Mouse (Mus musculus) right cerebral cortex, postnatal 14 days (tissue): ENCODE measurements around the gene Tmem151b.
A peak's percentile ranks its signal among the peaks of the same experiment; 100 is the strongest.

ENCODE experiments used
- DNase-seq: peaks from one replicate; pipeline ENCODE4 v3.0.0; 2022

Tmem151b gene

GRCm38 (mm10) chr17:45582715-45583355 is 33.4 kb upstream of the Tmem151b start:
- peak; percentile 9 for DNase-seq

DNA sequence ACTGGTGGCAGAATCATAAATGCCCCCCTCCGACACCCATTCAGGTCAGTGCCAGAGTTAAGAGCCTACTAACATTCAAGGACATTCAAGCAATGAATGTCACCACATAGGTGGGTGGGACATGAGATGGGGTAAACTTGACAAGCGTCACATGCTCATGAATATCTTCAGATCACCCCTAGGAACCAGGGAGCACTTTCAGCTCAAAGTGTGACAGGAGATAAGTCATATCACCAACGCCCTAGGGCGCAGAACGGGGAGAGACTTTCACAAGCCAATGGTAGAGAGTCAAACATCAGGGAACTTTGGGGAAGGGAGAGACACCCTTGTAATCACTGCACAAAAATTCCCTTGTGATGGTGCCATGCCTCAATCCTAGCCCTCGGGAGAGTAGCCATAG is 32.7 kb upstream of the Tmem151b start:
- DNase-seq = no peak

GRCm38 (mm10) chr17:45581567-45581983 is 32.1 kb upstream of the Tmem151b start:
- DNase-seq = no peak

DNA sequence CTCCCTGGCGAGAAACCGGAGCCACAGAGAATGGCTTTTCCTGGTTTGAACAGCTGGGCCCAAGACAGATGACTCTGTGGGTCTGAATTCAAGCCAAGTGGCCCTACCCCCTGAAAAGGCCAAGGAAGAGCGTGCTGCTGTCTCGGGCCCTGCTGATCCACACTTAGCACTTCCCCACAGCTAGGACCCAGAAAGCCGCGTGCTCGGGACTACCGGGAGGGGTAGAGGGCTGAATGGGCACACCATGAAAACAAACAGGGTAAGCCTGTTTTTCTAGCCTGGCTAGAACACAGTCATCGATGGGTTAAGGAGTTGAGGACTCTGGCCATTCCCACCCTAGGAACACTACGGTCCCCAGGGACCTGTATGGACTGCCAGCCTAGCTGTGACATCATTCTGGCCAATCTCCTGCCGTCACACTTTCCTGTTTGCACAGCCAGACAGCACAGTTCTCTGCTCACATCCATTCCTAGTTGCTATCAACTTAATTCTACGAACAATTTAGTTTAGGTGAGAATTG is 31.5 kb upstream of the Tmem151b start:
- DNase-seq = no peak

GRCm38 (mm10) chr17:45579554-45579953 is 30.1 kb upstream of the Tmem151b start:
- no peak for DNase-seq

DNA sequence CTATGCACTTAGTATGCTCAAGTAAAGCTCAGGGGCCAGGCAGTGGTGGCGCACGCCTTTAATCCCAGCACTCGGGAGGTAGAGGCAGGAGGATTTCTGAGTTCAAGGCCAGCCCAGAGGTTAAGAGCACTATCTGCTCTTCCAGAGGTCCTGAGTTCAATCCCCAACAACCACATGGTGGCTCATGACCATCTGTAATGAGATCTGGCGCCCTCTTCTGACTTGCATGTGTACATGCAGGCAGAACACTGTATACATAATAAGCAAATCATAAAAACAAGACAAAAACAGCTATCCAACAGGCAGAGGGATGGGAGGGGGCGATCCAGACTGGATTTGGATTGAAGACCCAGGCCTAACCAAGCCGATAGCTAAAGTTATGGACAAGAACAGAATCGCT is 29.4 kb upstream of the Tmem151b start:
- no peak for DNase-seq

DNA sequence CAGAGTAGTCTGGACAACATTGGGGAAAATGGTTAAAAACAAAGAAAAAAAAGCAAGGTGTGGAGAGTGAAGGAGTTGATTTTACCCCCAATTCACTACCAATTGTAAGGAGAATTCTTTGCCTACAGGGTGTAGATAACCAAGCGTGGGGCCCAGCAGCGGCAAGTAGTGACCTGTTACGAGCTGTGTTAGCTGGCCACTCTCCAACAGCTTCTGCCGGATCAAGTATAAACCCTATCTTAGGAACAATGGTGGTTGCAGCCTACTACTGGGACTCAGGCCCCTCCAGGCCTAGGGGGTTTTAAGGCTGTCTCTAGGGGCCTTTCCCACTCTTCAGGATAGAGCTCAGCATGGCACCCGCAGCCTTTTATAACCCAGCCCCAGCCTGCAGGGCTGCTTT is 28.8 kb upstream of the Tmem151b start:
- no peak for DNase-seq

GRCm38 (mm10) chr17:45575123-45575897 is 25.8 kb upstream of the Tmem151b start:
- DNase-seq = no peak

- DNase-seq = peak; percentile 73
Measured at GRCm38 (mm10) chr17:45574129-45574761, 24.8 kb upstream of the Tmem151b start.

DNA sequence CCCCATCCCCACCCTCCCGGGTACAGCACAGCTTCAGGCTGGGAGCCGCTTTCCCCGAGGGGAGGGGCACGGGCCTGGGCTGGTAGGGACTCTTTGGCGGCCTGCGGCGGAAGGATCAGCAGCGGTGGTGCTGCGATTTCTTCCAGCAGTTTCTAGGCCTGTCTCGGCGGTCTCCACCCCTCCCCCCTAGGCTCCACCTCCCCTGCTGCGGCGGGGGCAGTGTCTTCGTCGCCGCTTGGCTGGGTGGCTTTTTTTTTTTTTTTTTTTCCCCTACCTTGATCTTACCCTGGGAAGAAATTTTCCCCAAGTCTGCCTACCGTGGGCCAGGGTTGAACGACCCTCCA is 24.3 kb upstream of the Tmem151b start:
- DNase-seq = peak; percentile 99

DNA sequence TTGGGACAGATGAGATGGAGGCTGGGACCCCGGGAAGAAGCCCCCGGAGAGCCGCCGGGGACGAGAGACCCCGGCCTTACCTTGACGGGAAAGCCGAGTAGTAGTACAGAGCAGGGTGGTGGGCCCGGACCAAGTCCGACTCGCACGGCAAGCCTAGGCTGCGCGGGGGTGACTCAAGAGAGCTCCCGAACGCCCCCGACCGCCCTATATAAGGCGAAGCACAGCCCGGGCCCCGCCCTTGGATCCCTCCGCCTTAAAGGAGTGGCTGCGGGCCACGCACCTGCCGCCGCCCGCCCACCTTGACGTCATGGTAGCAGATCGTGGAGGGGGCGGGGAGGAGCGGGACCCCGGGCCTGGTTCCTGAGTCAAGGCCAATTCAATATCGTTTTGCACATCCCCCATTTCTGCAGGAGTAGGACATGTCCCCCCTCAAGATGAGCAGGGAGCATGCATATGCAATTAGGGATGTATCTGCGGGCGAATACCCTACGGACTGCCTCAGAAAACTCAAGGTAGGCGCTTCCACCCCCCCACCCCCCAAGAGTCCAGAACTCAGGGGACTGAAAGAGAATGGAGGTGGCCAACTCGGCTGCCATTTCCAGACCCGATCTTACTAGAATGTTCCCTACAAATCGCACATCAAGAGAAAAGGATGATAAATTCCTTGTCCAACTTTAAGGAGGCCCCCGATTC is 23.8 kb upstream of the Tmem151b start, which contains the start of gene Hsp90ab1:
Gene Hsp90ab1 (minus strand): TSS at position 185 of the 693 bp plus-strand sequence.
- peak; percentile 99 for DNase-seq

- DNase-seq = peak; percentile 73
Measured at GRCm38 (mm10) chr17:45572103-45573086, 22.9 kb upstream of the Tmem151b start.

DNA sequence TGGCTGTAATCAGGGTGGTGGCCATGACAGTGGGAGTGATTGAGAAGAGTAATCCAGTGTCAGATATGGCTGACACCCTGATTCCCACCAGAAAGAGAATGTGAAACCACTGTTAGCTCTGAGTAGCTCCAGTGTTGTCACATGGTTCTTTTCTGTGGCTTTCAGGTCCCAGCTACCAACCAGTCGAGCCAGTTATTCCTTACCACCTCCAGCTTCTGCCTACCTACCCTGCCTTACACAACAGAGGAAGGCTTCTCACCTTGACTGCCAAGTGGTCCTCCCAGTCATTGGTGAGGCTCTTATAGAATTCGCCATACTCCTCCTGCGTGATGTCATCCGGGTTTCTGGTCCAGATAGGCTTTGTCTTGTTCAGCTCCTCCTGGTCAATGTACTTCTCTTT is 20.5 kb upstream of the Tmem151b start:
- no peak for DNase-seq

- no peak for DNase-seq
Measured at GRCm38 (mm10) chr17:45568990-45569389, 19.5 kb upstream of the Tmem151b start.

DNA sequence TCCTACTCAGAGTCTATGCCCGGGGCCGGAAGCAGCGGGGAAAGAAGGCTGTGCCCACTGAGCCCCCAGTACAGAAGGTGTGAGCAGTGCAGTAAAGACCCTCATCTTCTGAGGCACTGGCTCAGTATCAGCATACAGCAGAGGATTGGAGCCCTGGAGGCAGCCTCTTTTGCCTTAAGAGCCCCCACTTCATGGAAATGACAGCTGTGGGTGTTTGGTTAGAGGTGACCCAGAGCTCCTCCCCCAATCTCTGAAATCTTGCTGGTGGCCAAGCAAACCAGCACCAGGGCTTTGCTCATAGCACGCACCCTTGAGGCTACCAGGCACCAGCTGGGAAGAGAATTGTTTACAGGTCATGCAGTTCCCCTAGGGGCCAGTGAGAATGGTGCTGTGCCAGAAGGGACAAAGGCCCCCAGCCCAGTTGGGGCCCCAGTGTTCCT is 17.7 kb upstream of the Tmem151b start:
- no peak for DNase-seq

DNA sequence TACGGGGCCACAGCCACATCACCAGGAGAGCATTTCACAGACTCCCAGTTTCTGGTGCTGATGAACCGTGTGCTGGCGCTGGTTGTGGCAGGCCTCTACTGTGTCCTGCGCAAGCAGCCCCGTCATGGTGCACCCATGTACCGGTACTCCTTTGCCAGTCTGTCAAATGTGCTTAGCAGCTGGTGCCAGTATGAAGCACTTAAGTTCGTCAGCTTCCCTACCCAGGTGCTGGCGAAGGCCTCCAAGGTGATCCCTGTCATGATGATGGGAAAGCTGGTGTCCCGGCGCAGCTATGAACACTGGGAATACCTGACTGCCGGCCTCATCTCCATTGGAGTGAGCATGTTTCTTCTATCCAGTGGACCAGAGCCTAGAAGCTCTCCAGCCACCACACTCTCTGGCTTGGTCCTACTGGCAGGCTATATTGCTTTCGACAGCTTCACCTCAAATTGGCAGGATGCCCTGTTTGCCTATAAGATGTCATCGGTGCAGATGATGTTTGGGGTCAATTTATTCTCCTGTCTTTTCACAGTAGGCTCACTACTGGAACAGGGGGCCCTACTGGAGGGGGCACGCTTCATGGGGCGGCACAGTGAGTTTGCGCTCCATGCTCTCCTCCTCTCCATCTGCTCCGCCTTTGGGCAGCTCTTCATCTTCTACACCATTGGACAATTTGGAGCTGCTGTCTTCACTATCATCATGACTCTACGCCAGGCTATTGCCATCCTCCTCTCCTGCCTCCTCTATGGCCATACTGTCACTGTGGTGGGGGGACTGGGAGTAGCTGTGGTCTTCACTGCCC is 17.1 kb upstream of the Tmem151b start:
- DNase-seq = no peak

DNA sequence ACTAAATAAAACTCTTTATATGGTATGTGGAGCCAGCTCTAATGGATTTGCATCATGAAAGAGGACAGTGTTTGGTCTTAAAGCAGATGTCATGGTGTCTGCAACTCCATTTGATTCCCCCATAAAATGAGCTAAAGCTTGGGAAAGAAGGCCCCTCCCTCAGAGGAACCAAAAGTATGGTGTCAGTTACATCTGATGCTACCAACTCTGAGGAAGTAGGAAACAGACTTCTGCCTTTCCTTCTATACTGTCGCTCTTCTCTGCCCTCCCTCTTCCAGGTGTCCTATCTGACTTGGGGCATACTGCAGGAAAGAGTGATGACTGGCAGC is 16.5 kb upstream of the Tmem151b start:
- no peak for DNase-seq

- DNase-seq = no peak
Measured at GRCm38 (mm10) chr17:45565103-45565502, 15.6 kb upstream of the Tmem151b start.

DNA sequence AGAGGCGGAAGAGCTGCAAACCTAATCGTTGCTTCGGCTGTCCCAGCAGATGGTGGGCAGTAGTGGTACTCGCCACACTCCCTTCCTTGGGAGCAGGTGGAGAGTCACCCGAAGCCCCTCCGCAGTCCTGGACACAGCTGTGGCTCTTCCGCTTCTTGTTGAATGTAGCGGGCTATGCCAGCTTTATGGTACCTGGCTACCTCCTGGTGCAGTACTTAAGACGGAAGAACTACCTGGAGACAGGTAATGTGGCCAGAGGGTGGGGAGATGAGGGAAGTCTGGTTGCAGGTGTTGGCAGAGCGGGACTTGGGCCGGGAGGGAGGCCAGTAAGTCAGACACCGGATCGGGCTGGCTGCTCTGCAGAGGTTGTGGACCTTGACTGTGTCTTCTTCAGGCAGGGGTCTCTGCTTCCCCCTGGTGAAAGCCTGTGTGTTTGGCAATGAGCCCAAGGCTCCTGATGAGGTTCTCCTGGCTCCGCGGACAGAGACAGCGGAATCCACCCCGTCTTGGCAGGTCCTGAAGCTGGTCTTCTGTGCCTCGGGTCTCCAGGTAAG is 15.1 kb upstream of the Tmem151b start:
- DNase-seq = no peak

GRCm38 (mm10) chr17:45563655-45564530 is 14.4 kb upstream of the Tmem151b start, which contains the start of gene Slc35b2:
Gene Slc35b2, plus strand, starts transcription at chr17:45563874.
- DNase-seq = peak; percentile 92
